Comparison of ENCODE assay signal across 20 mouse cellular contexts in the genomic region with DNA sequence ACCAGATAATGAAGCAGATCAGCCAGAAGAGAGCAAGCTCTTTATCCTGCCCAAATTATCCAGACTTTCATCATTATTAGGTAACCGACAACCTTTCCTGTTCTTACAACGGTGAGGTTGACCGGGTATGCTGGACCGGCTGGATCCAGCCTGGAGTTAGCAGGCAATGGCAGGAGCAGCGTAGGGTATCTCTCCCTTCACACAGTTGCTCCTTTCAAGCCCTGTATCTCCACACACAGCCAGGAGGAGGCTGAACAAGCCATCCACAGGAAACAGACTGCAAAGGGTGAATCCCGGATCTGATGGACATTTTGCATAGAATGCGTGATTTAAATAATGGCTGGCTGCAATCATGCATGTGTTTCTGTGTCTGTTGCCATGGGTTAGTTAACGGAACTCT.
DNase-seq lines count a peak whose midpoint lies in the region; ATAC-seq and TF ChIP-seq lines count a peak whose summit lies in the region.
"Had no signal": no experiment of that assay in that cellular context is flagged by ENCODE, and none has a peak within 500 bp of the region (broad histone marks: within the 10 kb centered on the region; RNA-seq: fewer than 3 reads in every experiment).

No protein-coding gene starts in this region.

- H3K4me3 ChIP-seq in hindbrain, embryonic 13.5 days, result no peak overlapping the region
- H3K4me3 ChIP-seq in hindbrain, embryonic 16.5 days (ENCODE audit: low read length), result no peak overlapping the region
- H3K4me3 ChIP-seq in forebrain, embryonic 15.5 days, result no peak overlapping the region
- no peak overlapping the region for H3K4me3 ChIP-seq in midbrain, embryonic 16.5 days (ENCODE audit: low read depth, low read length)
- H3K4me3 ChIP-seq in heart, adult 2 months, result no peak overlapping the region
- H3K4me3 ChIP-seq: embryonic facial prominence, embryonic 12.5 days; erythroblast, embryonic 14.5 days; heart, embryonic 10.5 days; layer of hippocampus, adult 2 months had no signal

- no peak overlapping the region for H3K4me2 ChIP-seq in hindbrain, embryonic 13.5 days
- no peak overlapping the region for H3K4me2 ChIP-seq in hindbrain, embryonic 16.5 days (ENCODE audit: low read length)
- H3K4me2 ChIP-seq in forebrain, embryonic 15.5 days (replicated peaks), result no peak overlapping the region
- no peak overlapping the region for H3K4me2 ChIP-seq in midbrain, embryonic 16.5 days (ENCODE audit: low read length)
- H3K4me2 ChIP-seq: embryonic facial prominence, embryonic 12.5 days had no signal

- no peaks in the 10 kb centered on the region for H3K79me2 ChIP-seq in heart, adult 2 months (replicated peaks; ENCODE audit: control insufficient read depth, insufficient read depth, low read length)

- no peaks in the 10 kb centered on the region for H3K9me3 ChIP-seq in hindbrain, embryonic 13.5 days
- H3K9me3 ChIP-seq in hindbrain, embryonic 16.5 days (ENCODE audit: control insufficient read depth, low read length), result no peaks in the 10 kb centered on the region
- no peaks in the 10 kb centered on the region for H3K9me3 ChIP-seq in forebrain, embryonic 15.5 days
- H3K9me3 ChIP-seq in midbrain, embryonic 16.5 days (replicated peaks; ENCODE audit: control insufficient read depth, low read length, poor library complexity, severe bottlenecking), result no peaks in the 10 kb centered on the region
- H3K9me3 ChIP-seq: embryonic facial prominence, embryonic 12.5 days; heart, embryonic 10.5 days had no signal

- peak overlapping the region; percentile 70 for H3K27ac ChIP-seq in hindbrain, embryonic 13.5 days
- H3K27ac ChIP-seq in hindbrain, embryonic 16.5 days (ENCODE audit: low read depth, low read length), result no peak overlapping the region
- H3K27ac ChIP-seq in forebrain, embryonic 15.5 days (replicated peaks), result peak overlapping the region; percentile 41
- H3K27ac ChIP-seq in midbrain, embryonic 16.5 days (ENCODE audit: low read length), result peak overlapping the region; percentile 60
- H3K27ac ChIP-seq in heart, adult 2 months, result no peak overlapping the region
- H3K27ac ChIP-seq: embryonic facial prominence, embryonic 12.5 days; heart, embryonic 10.5 days; layer of hippocampus, adult 2 months had no signal

- no peaks in the 10 kb centered on the region for H3K27me3 ChIP-seq in hindbrain, embryonic 13.5 days
- H3K27me3 ChIP-seq in hindbrain, embryonic 16.5 days (replicated peaks; ENCODE audit: control insufficient read depth, insufficient read depth, low read length), result no peaks in the 10 kb centered on the region
- H3K27me3 ChIP-seq in forebrain, embryonic 15.5 days, result no peaks in the 10 kb centered on the region
- H3K27me3 ChIP-seq in midbrain, embryonic 16.5 days (ENCODE audit: control insufficient read depth, insufficient read depth, low read depth, low read length), result no peaks in the 10 kb centered on the region
- H3K27me3 ChIP-seq in heart, adult 2 months (ENCODE audit: control insufficient read depth, insufficient read depth, low read length), result no peaks in the 10 kb centered on the region
- H3K27me3 ChIP-seq: embryonic facial prominence, embryonic 12.5 days had no signal

- no peak for TF ChIP-seq POLR2A in heart, adult 2 months (IDR thresholded peaks at IDR 0.05; ENCODE audit: insufficient read depth, low read depth, low read length)

- no peak for TF ChIP-seq EP300 in heart, adult 2 months (IDR thresholded peaks at IDR 0.05; ENCODE audit: insufficient read depth, low read depth, low read length)

- no peak for TF ChIP-seq CTCF in heart, adult 2 months (IDR thresholded peaks at IDR 0.05)

- no peak overlapping the region for H3K9ac ChIP-seq in hindbrain, embryonic 13.5 days
- no peak overlapping the region for H3K9ac ChIP-seq in hindbrain, embryonic 16.5 days (ENCODE audit: low read depth, low read length)
- H3K9ac ChIP-seq in forebrain, embryonic 15.5 days (replicated peaks), result no peak overlapping the region
- no peak overlapping the region for H3K9ac ChIP-seq in midbrain, embryonic 16.5 days (ENCODE audit: low read depth, low read length)
- H3K9ac ChIP-seq in heart, adult 2 months (ENCODE audit: low read depth, low read length), result no peak overlapping the region
- H3K9ac ChIP-seq: embryonic facial prominence, embryonic 12.5 days; liver, postnatal 0 days had no signal

- ATAC-seq in hindbrain, embryonic 13.5 days (ENCODE audit: low FRiP score), result no peak
- ATAC-seq in hindbrain, embryonic 16.5 days, result no peak
- no peak for ATAC-seq in forebrain, embryonic 15.5 days (replicated peaks)
- no peak for ATAC-seq in midbrain, embryonic 16.5 days
- ATAC-seq: liver, postnatal 0 days had no signal

- intact Hi-C loops in heart, adult 2 months (cut with DNase I), result no loop called here

- peak; percentile 54 for DNase-seq in ZHBTc4 (ENCODE audit: low read depth, low spot score)
- DNase-seq in Muller cell, postnatal 12 days (ENCODE audit: inconsistent ontology term), result no peak
- no peak for DNase-seq in cerebellum, adult 11-12 months
- no peak for DNase-seq in heart, adult 2 months
- DNase-seq: cerebellum, adult 9-11 months; gastrocnemius, postnatal 36 days; kidney, adult 8-10 months; kidney, postnatal 14 days; liver, postnatal 0 days; lung, postnatal 10 days; spleen, adult 18-20 months; thymus, postnatal 36 days had no signal

- WGBS in hindbrain, embryonic 13.5 days, result 61% methylated on average over 8 of the region's 8 CpGs
- WGBS in hindbrain, embryonic 16.5 days, result 54% methylated on average over 8 of the region's 8 CpGs
- 31% methylated on average over 8 of the region's 8 CpGs for WGBS in forebrain, embryonic 15.5 days
- WGBS in midbrain, embryonic 16.5 days, result 66% methylated on average over 8 of the region's 8 CpGs
- 88% methylated on average over 8 of the region's 8 CpGs for WGBS in heart, adult 2 months

- H3K4me1 ChIP-seq in hindbrain, embryonic 13.5 days (replicated peaks), result peaks cover 34% of the 10 kb centered on the region
- no peaks in the 10 kb centered on the region; the same call in 1 of the 2 replicates for H3K4me1 ChIP-seq in hindbrain, embryonic 16.5 days (ENCODE audit: control insufficient read depth, insufficient read depth, low read depth, low read length)
- peaks cover 40% of the 10 kb centered on the region for H3K4me1 ChIP-seq in forebrain, embryonic 15.5 days
- peaks cover 13% of the 10 kb centered on the region; the same call in 1 of the 2 replicates for H3K4me1 ChIP-seq in midbrain, embryonic 16.5 days (ENCODE audit: control insufficient read depth, insufficient read depth, low read length)
- H3K4me1 ChIP-seq in heart, adult 2 months (ENCODE audit: control insufficient read depth, insufficient read depth, low read length), result no peaks in the 10 kb centered on the region

- H3K36me3 ChIP-seq in hindbrain, embryonic 13.5 days, result no peaks in the 10 kb centered on the region
- no peaks in the 10 kb centered on the region for H3K36me3 ChIP-seq in hindbrain, embryonic 16.5 days (ENCODE audit: control insufficient read depth, insufficient read depth, low read length)
- H3K36me3 ChIP-seq in forebrain, embryonic 15.5 days, result no peaks in the 10 kb centered on the region
- H3K36me3 ChIP-seq in midbrain, embryonic 16.5 days (ENCODE audit: control insufficient read depth, insufficient read depth, low read length), result no peaks in the 10 kb centered on the region
- H3K36me3 ChIP-seq in heart, adult 2 months (ENCODE audit: control insufficient read depth, insufficient read depth, low read length), result no peaks in the 10 kb centered on the region
- H3K36me3 ChIP-seq: embryonic facial prominence, embryonic 12.5 days; heart, embryonic 10.5 days had no signal

Comparison
In these comparisons a context has a peak if more than half of its experiments do, and no peak if none do; other contexts are left out.
1. H3K27ac ChIP-seq: peak in hindbrain, embryonic 13.5 days (single experiment), forebrain, embryonic 15.5 days (single experiment) and midbrain, embryonic 16.5 days (single experiment); none in hindbrain, embryonic 16.5 days (single experiment) and heart, adult 2 months (single experiment).